Mouse (Mus musculus) liver, embryonic 18 days (tissue): Measurements from ENCODE around the gene Guca1b. TPM values are rescaled to one million over a fixed set of nuclear protein-coding genes. Genes with fewer than 3 reads are reported as not detected.

Experiments
- polyA plus RNA-seq: library from polyadenylated mRNA; depleted of rRNA; stranded (reverse); fragments of >200 nt; gene quantifications from 2 replicates; pipeline ENCODE4 v1.2.3, GENCODE M21; 2012; rRNA removed

Guca1b gene
- 0.38 and 0.48 TPM in 2 replicates for polyA plus RNA-seq

GRCm38 (mm10) chr17:47385145-47385544, at the start of gene Guca1b:
Gene Guca1b, plus strand, starts transcription at chr17:47385393.

GRCm38 (mm10) chr17:47368401-47369086, 16.6 kb upstream of the Guca1b start, which contains the start of gene Mrps10:
Gene Mrps10, plus strand, starts transcription at chr17:47368887.

GRCm38 (mm10) chr17:47400451-47400850, 15.3 kb downstream of the Guca1b start, which contains the start of gene Guca1a:
Gene Guca1a, minus strand, starts transcription at chr17:47400584.

GRCm38 (mm10) chr17:47436156-47436906, 51.1 kb downstream of the Guca1b start, which contains the start of gene AI661453:
Gene AI661453, plus strand, starts transcription at chr17:47436615.

GRCm38 (mm10) chr17:47436907-47437547, 51.8 kb downstream of the Guca1b start, which contains the start of gene 1700001C19Rik:
Gene 1700001C19Rik, minus strand, starts transcription at chr17:47437376.

Other genes starting within 250 kb of the Guca1b start
- 18.9 and 19.2 TPM in 2 replicates for gene Mrps10, start 16.5 kb upstream of the Guca1b start, polyA plus RNA-seq
- gene Guca1a, start 15.2 kb downstream of the Guca1b start, polyA plus RNA-seq = 1.3 and 1.7 TPM in 2 replicates
- 2.0 and 2.2 TPM in 2 replicates for gene AI661453, start 51.2 kb downstream of the Guca1b start, polyA plus RNA-seq
- gene 1700001C19Rik, start 52.0 kb downstream of the Guca1b start, polyA plus RNA-seq = 3.6 and 3.7 TPM in 2 replicates
- 13.0 and 14.1 TPM in 2 replicates for gene Taf8, start 116.9 kb downstream of the Guca1b start, polyA plus RNA-seq
- 130 and 132 TPM in 2 replicates for gene Ccnd3, start 119.7 kb downstream of the Guca1b start, polyA plus RNA-seq
- 6.1 and 6.2 TPM in 2 replicates for gene Bysl, start 226.1 kb downstream of the Guca1b start, polyA plus RNA-seq
- gene Med20, start 226.2 kb downstream of the Guca1b start, polyA plus RNA-seq = 19.4 and 20.9 TPM in 2 replicates
- 0.40 and 0.60 TPM in 2 replicates for gene Gm20517, start 226.2 kb downstream of the Guca1b start, polyA plus RNA-seq
- 3.5 and 3.8 TPM in 2 replicates for gene Usp49, start 245.3 kb downstream of the Guca1b start, polyA plus RNA-seq